8 mouse cellular contexts compared by ENCODE assay signal in genomic region chr5:64159781-64160704, GRCm38 (mm10). TPM values are rescaled to one million over a fixed set of nuclear protein-coding genes. Genes with fewer than 3 reads are reported as not detected.
DNase-seq lines count a peak whose midpoint lies in the region; ATAC-seq lines count a peak whose summit lies in the region.

No protein-coding gene starts in this region.

- DNase-seq in NIH3T3 (ENCODE audit: low read depth), result peak; percentile 62
- peak; percentile 75 to 78 for DNase-seq in cerebellum, postnatal 25 days
- peak; percentile 73 for DNase-seq in gastrocnemius, postnatal 14 days
- peak; percentile 74 to 79 for DNase-seq in left cerebral cortex, postnatal 14 days (ENCODE audit: low spot score in 2 of 2)
- peak; percentile 83 to 86 for DNase-seq in right cerebral cortex, postnatal 10 days (ENCODE audit: low spot score in 2 of 2)
- peak; percentile 20 for DNase-seq in urinary bladder, postnatal 10 days (ENCODE audit: low spot score)

- intact Hi-C loops in gastrocnemius, postnatal 14 days (cut with DNase I; ENCODE audit: low total_unique reads), result loop anchor here (2.0 kb wide), 1 partner anchor 43 kb away; no protein-coding TSS in a partner anchor
- intact Hi-C loops in left cerebral cortex, postnatal 14 days (cut with DNase I), result no loop called here

- ATAC-seq in inflammation-experienced regulatory T-cells, adult 6 months, result peak; percentile 48
- ATAC-seq in megakaryocyte progenitor cell, adult 5-6 weeks (replicated peaks; ENCODE audit: poor library complexity), result peak; percentile 45

RNA-seq across cellular contexts. Expression of gene Tbc1d1, which starts 3.9 kb away (rescaled TPM):
- total RNA-seq in gastrocnemius, postnatal 14 days (2021), result 10 to 100 TPM; 29.9 to 39.6 TPM
- polyA plus RNA-seq in inflammation-experienced regulatory T-cells, adult 6 months (2017; shearing (Covaris generic)), result 10 to 100 TPM; 28.0 to 49.0 (median 34.6) TPM
- total RNA-seq in left cerebral cortex, postnatal 14 days (2021), result 10 to 100 TPM; 17.0 to 18.4 TPM
- total RNA-seq in megakaryocyte progenitor cell, adult 5-6 weeks (2015), result 16.7 and 17.6 TPM in 2 replicates
- total RNA-seq in megakaryocyte progenitor cell, adult 5-6 weeks (2017), result 31.0 and 31.7 TPM in 2 replicates

Comparison
In these comparisons a context has a peak if more than half of its experiments do, and no peak if none do; other contexts are left out.
1. Peak in every context shown above with its lines: DNase-seq and ATAC-seq.
2. DNase-seq: peak in every context shown above with its lines; median percentile 84 in right cerebral cortex, postnatal 10 days; 76 in cerebellum, postnatal 25 days; 76 in left cerebral cortex, postnatal 14 days; 73 in gastrocnemius, postnatal 14 days; 62 in NIH3T3; 20 in urinary bladder, postnatal 10 days.